Mouse (Mus musculus) liver, embryonic 14.5 days (tissue): ENCODE results near the gene Ccdc69.

Experiments
- CTCF ChIP-seq: IDR thresholded peaks from 2 replicates; pipeline ENCODE4 v1.5.1; 2016; ENCODE audit warnings: antibody characterized with exemption, low read depth, control low read depth
- EP300 ChIP-seq: IDR thresholded peaks from 2 replicates; pipeline ENCODE4 v1.6.1; 2016; ENCODE audit warnings: antibody characterized with exemption, low read depth

- no peak for TF ChIP-seq CTCF
- TF ChIP-seq EP300 = no peak
Observed at GRCm38 (mm10) chr11:55019711-55020110, 58.2 kb downstream of the Ccdc69 start.
